Mouse (Mus musculus) brain, embryonic 18.5 days (tissue): ENCODE measurements around the gene Gm5155.
"Not testable (repeated sequence)": the region's sequence is repeated elsewhere in the genome, so short reads cannot be mapped to it uniquely, and the experiment has no call there.

Experiments
- DNase-seq: peaks from one replicate; pipeline ENCODE4 v3.0.0-alpha.2; 2012; ENCODE audit warnings: low read depth, low spot score

Gene Gm5155

DNA sequence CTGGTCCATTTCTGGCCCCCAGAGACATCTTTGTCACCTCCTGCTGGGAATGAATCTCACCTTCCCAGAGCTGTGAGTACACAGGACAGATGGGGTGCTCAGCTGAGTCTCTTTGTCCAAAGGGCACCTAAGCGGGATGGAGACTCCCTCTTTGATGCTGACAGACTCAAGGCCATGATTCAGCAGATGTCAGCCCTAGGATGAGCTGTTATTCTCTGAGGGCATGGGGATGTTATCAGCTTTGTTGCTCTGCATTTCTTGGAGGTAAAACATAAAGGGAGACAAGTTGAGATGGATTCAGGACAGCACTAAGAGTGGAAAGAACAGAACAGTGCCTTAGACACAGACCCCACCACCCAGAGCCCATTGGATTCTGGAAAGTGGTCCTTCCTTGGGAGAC, at the start of gene Gm5155:
TSS of gene Gm5155 (plus strand) at position 301 of the 400 bp plus-strand sequence.
- no peak for DNase-seq

DNA sequence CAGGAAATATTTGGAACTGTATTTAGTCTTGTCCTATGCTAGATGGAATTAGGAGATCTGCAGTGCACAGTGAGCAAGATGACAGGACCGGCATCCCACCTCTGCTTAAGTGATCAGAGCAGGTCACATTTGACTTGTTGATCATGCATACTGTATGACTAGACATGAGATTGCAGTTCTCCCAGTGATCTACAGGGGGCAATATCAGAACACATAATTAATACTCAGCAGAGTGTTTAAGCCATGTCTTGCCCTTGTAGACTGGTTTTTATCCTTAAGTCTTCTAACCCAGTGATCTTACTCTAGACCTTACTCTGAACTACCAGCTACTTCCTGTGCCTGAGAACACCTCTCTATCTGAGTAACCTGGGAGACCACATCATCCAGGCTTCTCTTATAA, 791 bp upstream of the Gm5155 start:
- no peak for DNase-seq

DNA sequence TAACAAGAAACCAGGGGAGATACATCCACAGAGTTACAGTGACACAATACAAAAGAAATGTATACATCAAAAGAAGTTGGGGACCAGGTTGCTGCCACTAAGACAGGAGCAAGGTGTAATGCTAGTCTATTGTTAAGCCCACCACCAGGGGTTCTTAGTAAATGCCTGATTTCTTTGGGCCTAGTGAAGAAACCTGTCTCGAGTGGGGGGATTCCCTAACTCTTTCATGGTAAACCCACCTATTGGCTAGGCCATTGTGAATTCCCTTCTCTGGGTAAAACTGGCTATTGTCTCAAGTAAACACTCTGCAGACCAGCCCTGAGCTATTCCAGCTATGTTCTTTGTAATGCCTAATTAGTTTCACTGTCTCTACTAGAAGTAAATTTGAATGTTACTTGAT, 23.8 kb downstream of the Gm5155 start:
- not testable (repeated sequence) for DNase-seq

DNA sequence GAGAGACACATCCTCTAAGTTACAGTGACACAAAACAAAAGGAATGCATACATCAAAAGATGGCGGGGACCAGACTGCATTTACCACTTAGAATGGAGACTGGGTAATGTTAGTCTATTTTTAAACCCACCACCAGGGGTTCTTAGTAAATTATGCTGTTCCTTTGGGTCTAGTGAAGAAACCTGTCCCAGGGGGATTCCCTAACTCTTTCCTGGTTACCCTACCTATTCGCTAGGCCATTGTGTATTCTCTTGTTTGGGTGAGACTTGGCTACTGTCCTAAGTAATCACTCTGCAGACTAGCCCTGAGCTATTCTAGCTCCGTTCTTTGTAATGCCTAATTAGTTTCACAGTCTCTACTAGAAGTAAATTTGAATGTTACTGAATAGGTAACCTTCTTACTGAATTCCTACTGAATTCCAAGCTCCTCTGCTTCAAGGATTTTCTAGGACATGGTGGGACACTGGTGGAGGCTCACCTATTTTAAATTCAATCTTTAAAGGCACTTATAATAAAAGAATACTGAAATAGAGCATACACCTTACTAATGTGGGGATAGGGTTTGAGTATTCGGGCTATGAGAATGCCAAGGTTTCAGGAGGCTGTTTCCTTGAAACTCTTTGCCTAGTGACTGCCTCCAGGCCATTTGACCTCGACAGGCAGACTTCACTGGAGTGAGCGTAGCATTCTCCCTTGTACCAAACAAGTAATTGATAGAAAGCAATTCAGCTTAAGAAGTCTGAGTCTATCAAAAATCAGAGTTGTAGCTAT, 31.8 kb downstream of the Gm5155 start:
- no peak for DNase-seq
